Mouse (Mus musculus): ENCODE measurements around the gene Bola3.
A peak's percentile ranks its signal among the peaks of the same experiment; 100 is the strongest.
"Not testable (repeated sequence)": the region's sequence is repeated elsewhere in the genome, so short reads cannot be mapped to it uniquely, and the experiment has no call there.

The Bola3 gene

GRCm38 (mm10) chr6:83348873-83349272 lies at the start of gene Bola3:
Bola3 (plus strand) TSS chr6:83349147.
- no peak for DNase-seq (ENCODE audit: low spot score)

GRCm38 (mm10) chr6:83300447-83301229 lies 48.3 kb upstream of the Bola3 start:
- no peak for DNase-seq (ENCODE audit: low spot score)

GRCm38 (mm10) chr6:83301294-83301693 lies 47.7 kb upstream of the Bola3 start:
- DNase-seq (ENCODE audit: low spot score): no peak

GRCm38 (mm10) chr6:83302264-83302663 lies 46.7 kb upstream of the Bola3 start:
- no peak for DNase-seq (ENCODE audit: low spot score)

- DNase-seq (ENCODE audit: low spot score): no peak
These were observed 39.9 kb upstream of the Bola3 start for GRCm38 (mm10) chr6:83309017-83309416.

- no peak for DNase-seq (ENCODE audit: low spot score)
These were observed 37.7 kb upstream of the Bola3 start for GRCm38 (mm10) chr6:83311206-83311605.

- peak; percentile 74 for DNase-seq (ENCODE audit: low spot score)
These were observed 36.9 kb upstream of the Bola3 start for GRCm38 (mm10) chr6:83312021-83312420.

GRCm38 (mm10) chr6:83312514-83312913 lies 36.4 kb upstream of the Bola3 start:
- peak; percentile 40 for DNase-seq (ENCODE audit: low spot score)

- no peak for DNase-seq (ENCODE audit: low spot score)
These were observed 33.7 kb upstream of the Bola3 start for GRCm38 (mm10) chr6:83315293-83315692.

- peak; percentile 44 for DNase-seq (ENCODE audit: low spot score)
These were observed 32.9 kb upstream of the Bola3 start for GRCm38 (mm10) chr6:83316022-83316421.

- DNase-seq (ENCODE audit: low spot score): peak; percentile 84
These were observed 31.7 kb upstream of the Bola3 start for GRCm38 (mm10) chr6:83317108-83317741.

GRCm38 (mm10) chr6:83321927-83322326 lies 27.0 kb upstream of the Bola3 start:
- no peak for DNase-seq (ENCODE audit: low spot score)

GRCm38 (mm10) chr6:83322794-83323193 lies 26.2 kb upstream of the Bola3 start:
- DNase-seq (ENCODE audit: low spot score): no peak

- DNase-seq (ENCODE audit: low spot score): no peak
These were observed 25.1 kb upstream of the Bola3 start for GRCm38 (mm10) chr6:83323652-83324419.

GRCm38 (mm10) chr6:83325525-83326393 lies 23.2 kb upstream of the Bola3 start, which contains the start of the genes Mthfd2 and Mob1a:
Mthfd2 (minus strand) TSS chr6:83325908.
Mob1a (plus strand) TSS chr6:83326016.
- peak; percentile 96 for DNase-seq (ENCODE audit: low spot score)

- DNase-seq (ENCODE audit: low spot score): no peak
These were observed 22.6 kb upstream of the Bola3 start for GRCm38 (mm10) chr6:83326394-83326736.

- DNase-seq (ENCODE audit: low spot score): no peak
These were observed 22.2 kb upstream of the Bola3 start for GRCm38 (mm10) chr6:83326761-83327160.

- no peak for DNase-seq (ENCODE audit: low spot score)
These were observed 21.3 kb upstream of the Bola3 start for GRCm38 (mm10) chr6:83327591-83328190.

- no peak for DNase-seq (ENCODE audit: low spot score)
These were observed 7.6 kb upstream of the Bola3 start for GRCm38 (mm10) chr6:83341387-83341786.

GRCm38 (mm10) chr6:83342957-83343356 lies 6.0 kb upstream of the Bola3 start:
- DNase-seq (ENCODE audit: low spot score): no peak

- not testable (repeated sequence) for DNase-seq (ENCODE audit: low spot score)
These were observed 3.7 kb upstream of the Bola3 start for GRCm38 (mm10) chr6:83345285-83345684.

All from yolk sac, embryonic 10.5 days (tissue).